Mouse (Mus musculus) CD8-positive naive resting alpha-beta T cell, adult 2 months (primary cell): ENCODE measurements around the gene Ly6g5b.
A peak's percentile ranks its signal among the peaks of the same experiment; 100 is the strongest.

Experiments
- DNase-seq, 2 experiments: peaks; one replicate each; pipeline ENCODE4 v3.0.0; 2022; ENCODE audit warnings: low read depth in 2 of 2, low spot score in 2 of 2

Gene Ly6g5b

GRCm38 (mm10) chr17:35115046-35116019 lies at the start of gene Ly6g5b:
Gene Ly6g5b, minus strand, starts transcription at chr17:35115428.
- peak; percentile 43 to 59 for DNase-seq

- no peak for DNase-seq
Observed at GRCm38 (mm10) chr17:35164218-35164567, 49.0 kb upstream of the Ly6g5b start.

- no peak for DNase-seq
Observed at GRCm38 (mm10) chr17:35163326-35164081, 48.3 kb upstream of the Ly6g5b start.

- no peak for DNase-seq
Observed at GRCm38 (mm10) chr17:35162730-35163129, 47.5 kb upstream of the Ly6g5b start.

- no peak for DNase-seq
Observed at GRCm38 (mm10) chr17:35162121-35162520, 46.9 kb upstream of the Ly6g5b start.

- DNase-seq = no peak
Observed at GRCm38 (mm10) chr17:35161421-35161820, 46.2 kb upstream of the Ly6g5b start.

GRCm38 (mm10) chr17:35159638-35160037 lies 44.4 kb upstream of the Ly6g5b start:
- DNase-seq = no peak

- no peak for DNase-seq
Observed at GRCm38 (mm10) chr17:35158850-35159593, 43.8 kb upstream of the Ly6g5b start.

GRCm38 (mm10) chr17:35157661-35158175 lies 42.5 kb upstream of the Ly6g5b start:
- no peak for DNase-seq

- DNase-seq = no peak
Observed at GRCm38 (mm10) chr17:35157254-35157653, 42.0 kb upstream of the Ly6g5b start.

- DNase-seq = no peak
Observed at GRCm38 (mm10) chr17:35156461-35157200, 41.4 kb upstream of the Ly6g5b start.

- DNase-seq = no peak
Observed at GRCm38 (mm10) chr17:35155451-35155850, 40.2 kb upstream of the Ly6g5b start.

- DNase-seq = no peak
Observed at GRCm38 (mm10) chr17:35154616-35155015, 39.4 kb upstream of the Ly6g5b start.

- no peak for DNase-seq
Observed at GRCm38 (mm10) chr17:35153931-35154330, 38.7 kb upstream of the Ly6g5b start.

GRCm38 (mm10) chr17:35153077-35153476 lies 37.8 kb upstream of the Ly6g5b start:
- no peak for DNase-seq

GRCm38 (mm10) chr17:35152121-35152520 lies 36.9 kb upstream of the Ly6g5b start:
- DNase-seq = no peak

- no peak for DNase-seq
Observed at GRCm38 (mm10) chr17:35147922-35148639, 32.9 kb upstream of the Ly6g5b start.

GRCm38 (mm10) chr17:35147348-35147747 lies 32.1 kb upstream of the Ly6g5b start:
- DNase-seq = no peak

GRCm38 (mm10) chr17:35146139-35146538 lies 30.9 kb upstream of the Ly6g5b start:
- DNase-seq = no peak

GRCm38 (mm10) chr17:35141971-35142370 lies 26.7 kb upstream of the Ly6g5b start:
- no peak for DNase-seq
